Mouse (Mus musculus) heart, embryonic 11.5 days (tissue): ENCODE data around the gene Olfr147. TPM values are rescaled to one million over a fixed set of nuclear protein-coding genes. Genes with fewer than 3 reads are reported as not detected.
"Not testable (repeated sequence)": the region's sequence is repeated elsewhere in the genome, so short reads cannot be mapped to it uniquely, and the experiment has no call there.

ENCODE experiments used
- ATAC-seq: fragments of 200-750 bp; cut with Nextera tagmentation; replicated peaks from 2 replicates; pipeline ENCODE4 v1.8.0; 2017; ENCODE audit warnings: moderate library complexity; ENCODE audit not compliant: insufficient number of reproducible peaks, low FRiP score, low TSS enrichment
- H3K27ac ChIP-seq: fragments of 300-500 bp; sonication (generic); 2 replicates; pipeline ENCODE4 v1.5.1; 2014; ENCODE audit warnings: mild to moderate bottlenecking, low read depth, low read length
- H3K27me3 ChIP-seq: fragments of 300-500 bp; sonication (generic); 2 replicates; pipeline ENCODE4 v1.6.1; 2014; ENCODE audit warnings: mild to moderate bottlenecking, low read length, mixed read lengths; ENCODE audit not compliant: control insufficient read depth, insufficient read depth
- H3K36me3 ChIP-seq: fragments of 300-500 bp; sonication (generic); 2 replicates; pipeline ENCODE4 v1.6.1; 2014; ENCODE audit warnings: mild to moderate bottlenecking, low read length, moderate library complexity, mixed read lengths; ENCODE audit not compliant: control insufficient read depth, insufficient read depth
- H3K4me1 ChIP-seq: fragments of 300-500 bp; sonication (generic); 2 replicates; pipeline ENCODE4 v1.6.1; 2014; ENCODE audit warnings: low read length; ENCODE audit not compliant: control insufficient read depth, insufficient read depth
- H3K4me2 ChIP-seq: fragments of 300-500 bp; sonication (generic); 2 replicates; pipeline ENCODE4 v1.6.1; 2014; ENCODE audit warnings: mild to moderate bottlenecking, moderate library complexity
- H3K4me3 ChIP-seq: fragments of 300-500 bp; sonication (generic); 2 replicates; pipeline ENCODE4 v1.5.1; 2014; ENCODE audit warnings: low read depth, low read length
- H3K9ac ChIP-seq: fragments of 300-500 bp; sonication (generic); 2 replicates; pipeline ENCODE4 v1.6.1; 2014; ENCODE audit warnings: mild to moderate bottlenecking, low read depth, low read length, moderate library complexity
- H3K9me3 ChIP-seq: fragments of 300-500 bp; sonication (generic); replicated peaks from 2 replicates; pipeline ENCODE4 v1.6.1; 2016; ENCODE audit warnings: low read length; ENCODE audit not compliant: control insufficient read depth
- whole genome bisulfite sequencing: fragments of 180-500 bp; shearing (Covaris S2); extraction: QIAGEN DNeasy Blood & Tissue Kit; methylation state at CpG from one replicate; pipeline ENCODE4 v1.1.7; 2014; ENCODE audit not compliant: insufficient replicate concordance; 5-methylcytosine and 5-hydroxymethylcytosine counted together
- polyA plus RNA-seq: library from polyadenylated mRNA; unstranded; fragments of >200 nt; fragmentation: Nextera tagmentation; extraction: Ambion mirVana; gene quantifications from 2 replicates; pipeline ENCODE4 v1.2.1, GENCODE M21; 2014

The Olfr147 gene
- polyA plus RNA-seq: not detected in 2 replicates

DNA sequence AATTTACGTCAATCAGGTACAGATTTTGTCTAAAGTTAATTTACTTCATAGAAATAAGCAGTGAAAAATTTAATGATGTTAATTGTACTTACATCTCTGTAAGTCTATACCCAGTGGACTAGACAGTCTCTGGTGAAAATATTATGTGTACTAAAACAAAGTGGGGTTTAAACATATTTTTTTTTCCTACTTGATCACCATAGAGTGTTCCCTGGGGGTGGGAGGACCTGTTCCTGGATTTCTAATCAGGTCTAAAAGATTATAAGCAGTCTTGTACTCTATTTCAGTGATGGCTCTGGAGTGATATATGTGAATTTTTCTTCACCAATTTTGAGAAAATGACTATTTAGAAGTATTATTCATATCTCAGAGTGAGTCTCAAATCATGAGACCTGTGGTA is at the start of gene Olfr147:
Gene Olfr147 (plus strand): TSS at position 301 of the 400 bp plus-strand sequence.
- Histone ChIP-seq H3K4me3 (no peak within 1 kb of the TSS), H3K4me2 (no peak within 1 kb of the TSS), H3K36me3 (no peaks in the 10 kb centered on the region), H3K4me1 (no peaks in the 10 kb centered on the region), H3K27ac (no peak within 1 kb of the TSS), H3K9me3 (no peaks in the 10 kb centered on the region), H3K27me3 (no peaks in the 10 kb centered on the region), H3K9ac (no peak within 1 kb of the TSS)
- ATAC-seq: no peak
- WGBS: 73% methylated on average over 1 of the region's 1 CpGs

GRCm38 (mm10) chr9:38366596-38366995 is 34.9 kb upstream of the Olfr147 start, which contains the start of gene Olfr250:
Gene Olfr250 (plus strand): TSS chr9:38366896.
- Histone ChIP-seq H3K27ac (no peak within 1 kb of the TSS), H3K4me3 (no peak within 1 kb of the TSS), H3K9ac (no peak within 1 kb of the TSS), H3K4me2 (no peak within 1 kb of the TSS), H3K9me3 (no peaks in the 10 kb centered on the region), H3K4me1 (no peaks in the 10 kb centered on the region), H3K36me3 (no peaks in the 10 kb centered on the region), H3K27me3 (no peaks in the 10 kb centered on the region)
- no peak for ATAC-seq
- 89% methylated on average over 2 of the region's 2 CpGs for WGBS

DNA sequence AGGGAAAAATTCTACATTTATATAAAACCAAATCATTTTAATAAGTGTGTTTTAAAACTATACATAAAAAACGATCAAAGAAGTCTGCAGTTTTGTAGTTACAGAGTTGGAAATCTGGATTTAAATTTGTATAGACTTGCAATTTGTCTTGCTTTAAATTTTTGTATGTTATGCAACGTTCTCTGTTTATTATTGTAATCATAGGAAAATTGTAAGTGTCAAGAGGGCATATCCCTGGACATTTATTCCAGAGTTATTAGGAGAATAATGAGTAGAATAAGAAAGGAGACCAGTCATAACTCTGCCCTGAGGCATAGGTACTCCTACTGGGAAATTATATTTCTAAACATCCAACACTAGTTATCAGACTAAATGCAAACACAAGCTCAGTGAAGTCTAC is 24.7 kb upstream of the Olfr147 start, which contains the start of gene Olfr251:
Gene Olfr251 (plus strand): TSS at position 301 of the 400 bp plus-strand sequence.
- Histone ChIP-seq H3K27me3 (no peaks in the 10 kb centered on the region), H3K4me3 (no peak within 1 kb of the TSS), H3K36me3 (no peaks in the 10 kb centered on the region), H3K4me2 (no peak within 1 kb of the TSS), H3K9me3 (no peaks in the 10 kb centered on the region), H3K4me1 (no peaks in the 10 kb centered on the region), H3K27ac (no peak within 1 kb of the TSS), H3K9ac (no peak within 1 kb of the TSS)
- no peak for ATAC-seq
- 66% methylated on average over 2 of the region's 2 CpGs for WGBS

DNA sequence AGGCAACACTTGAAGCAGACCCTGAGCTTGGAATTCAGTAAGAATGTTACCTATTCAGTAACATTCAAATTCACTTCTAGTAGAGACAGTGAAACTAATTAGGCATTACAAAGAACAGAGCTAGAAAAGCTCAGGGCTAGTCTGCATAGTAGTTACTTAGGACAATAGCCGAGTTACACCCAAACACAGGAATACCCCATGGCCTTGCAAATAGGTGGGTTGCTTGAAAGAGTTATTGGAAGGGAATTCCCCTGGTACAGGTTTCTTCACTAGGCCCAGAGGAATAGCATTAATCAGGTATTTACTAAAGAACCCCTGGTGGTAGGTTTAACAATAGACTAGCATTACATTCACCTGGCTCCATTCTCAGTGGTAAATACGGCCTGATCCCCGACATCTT is 6.0 kb downstream of the Olfr147 start:
- not testable (repeated sequence) for H3K9me3 ChIP-seq, H3K9ac ChIP-seq, H3K4me1 ChIP-seq, H3K27me3 ChIP-seq, H3K4me2 ChIP-seq, H3K4me3 ChIP-seq, H3K36me3 ChIP-seq, H3K27ac ChIP-seq, ATAC-seq
- 83% methylated on average over 3 of the region's 3 CpGs for WGBS

DNA sequence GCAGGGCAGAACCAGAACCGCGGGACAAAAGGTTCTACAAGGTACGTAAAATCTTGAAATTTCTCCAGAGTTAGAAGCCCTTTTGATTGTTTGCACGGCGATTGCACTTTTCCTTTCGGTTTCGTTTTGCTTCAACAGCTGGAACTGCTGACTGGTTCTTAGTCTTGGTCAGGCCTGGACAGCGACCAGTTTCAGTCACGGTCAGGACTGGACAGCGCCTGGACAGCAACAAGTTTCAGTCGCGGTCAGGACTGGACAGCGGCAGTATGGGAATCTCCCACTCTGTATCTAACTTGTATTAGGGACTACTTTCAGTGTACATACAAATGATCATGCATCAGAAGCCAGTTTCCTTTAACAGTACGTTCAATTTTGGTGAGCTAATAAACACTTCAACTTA is 12.0 kb downstream of the Olfr147 start:
- not testable (repeated sequence) for H3K27me3 ChIP-seq, H3K36me3 ChIP-seq, H3K4me2 ChIP-seq, H3K27ac ChIP-seq, H3K9me3 ChIP-seq, ATAC-seq, H3K4me3 ChIP-seq, H3K4me1 ChIP-seq, H3K9ac ChIP-seq
- 88% methylated on average over 14 of the region's 14 CpGs for WGBS

DNA sequence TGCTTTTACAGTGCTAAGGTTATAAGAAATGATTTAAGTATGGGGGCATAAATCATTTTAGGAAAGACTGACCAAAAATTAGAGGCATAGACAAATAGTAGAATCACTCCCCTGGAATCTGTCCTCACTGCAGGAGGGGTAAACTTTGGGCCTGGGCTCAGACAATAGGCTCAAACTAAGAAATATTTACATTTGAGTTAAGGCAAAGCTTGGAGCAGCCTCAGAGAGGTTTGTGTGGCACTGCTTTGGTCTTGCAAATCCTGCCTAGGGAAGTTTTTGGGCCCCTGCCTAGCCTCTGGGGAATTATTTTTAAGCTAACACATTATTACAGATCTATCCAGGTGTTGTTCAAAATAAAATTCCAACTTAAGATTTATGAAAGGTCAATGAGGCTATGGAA is 22.3 kb downstream of the Olfr147 start:
- no peaks in the 10 kb centered on the region for H3K27me3 ChIP-seq
- H3K36me3 ChIP-seq: no peaks in the 10 kb centered on the region
- no peak overlapping the region for H3K4me3 ChIP-seq
- no peaks in the 10 kb centered on the region for H3K4me1 ChIP-seq
- no peak overlapping the region for H3K27ac ChIP-seq
- no peak overlapping the region for H3K4me2 ChIP-seq
- H3K9me3 ChIP-seq: no peaks in the 10 kb centered on the region
- no peak overlapping the region for H3K9ac ChIP-seq
- ATAC-seq: no peak

GRCm38 (mm10) chr9:38427026-38427425 is 25.5 kb downstream of the Olfr147 start:
- ATAC-seq: no peak
- Histone ChIP-seq H3K9me3 (no peaks in the 10 kb centered on the region), H3K4me2 (no peak overlapping the region), H3K36me3 (no peaks in the 10 kb centered on the region), H3K4me1 (no peaks in the 10 kb centered on the region), H3K9ac (no peak overlapping the region), H3K27me3 (no peaks in the 10 kb centered on the region), H3K4me3 (no peak overlapping the region), H3K27ac (no peak overlapping the region)
- 66% methylated on average over 1 of the region's 1 CpGs for WGBS

DNA sequence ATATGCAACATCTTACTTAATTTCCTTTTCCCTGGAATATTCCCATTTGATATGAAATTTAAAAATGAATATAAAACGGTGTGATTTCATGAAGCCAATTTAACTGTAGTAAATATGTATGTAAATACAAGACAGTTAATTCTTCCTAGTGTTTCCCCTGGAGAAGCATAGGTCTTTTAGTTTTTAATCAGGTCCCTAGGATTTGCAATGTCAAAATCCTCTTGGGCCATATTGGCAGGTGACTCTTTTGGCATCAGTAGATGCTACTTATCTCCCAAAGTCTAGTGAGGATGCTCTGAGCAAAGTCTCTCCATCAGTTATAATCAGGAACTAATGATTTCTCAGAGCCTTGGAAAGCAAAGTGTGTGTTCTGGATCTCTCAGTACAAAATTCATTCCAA is 27.7 kb downstream of the Olfr147 start, which contains the start of gene Olfr901:
Gene Olfr901 (plus strand): TSS at position 301 of the 400 bp plus-strand sequence.
- 76% methylated on average over 1 of the region's 1 CpGs for WGBS

GRCm38 (mm10) chr9:38447352-38447751 is 45.9 kb downstream of the Olfr147 start, which contains the start of gene Olfr902:
Gene Olfr902 (plus strand): TSS chr9:38447652.
- ATAC-seq: no peak
- WGBS: 77% methylated on average over 5 of the region's 5 CpGs
- H3K27me3 ChIP-seq: no peaks in the 10 kb centered on the region

More for the DNA sequence above, 27.7 kb downstream of the Olfr147 start, which contains the start of gene Olfr901:
- no peaks in the 10 kb centered on the region for H3K4me1 ChIP-seq
- no peaks in the 10 kb centered on the region for H3K9me3 ChIP-seq
- ATAC-seq: no peak
- no peak within 1 kb of the TSS for H3K4me2 ChIP-seq
- H3K27me3 ChIP-seq: no peaks in the 10 kb centered on the region
- H3K36me3 ChIP-seq: no peaks in the 10 kb centered on the region
- H3K27ac ChIP-seq: no peak within 1 kb of the TSS
- H3K9ac ChIP-seq: no peak within 1 kb of the TSS
- H3K4me3 ChIP-seq: no peak within 1 kb of the TSS

More at GRCm38 (mm10) chr9:38447352-38447751, 45.9 kb downstream of the Olfr147 start, which contains the start of gene Olfr902:
- H3K9ac ChIP-seq: no peak within 1 kb of the TSS
- no peaks in the 10 kb centered on the region for H3K36me3 ChIP-seq
- no peaks in the 10 kb centered on the region for H3K4me1 ChIP-seq
- H3K9me3 ChIP-seq: no peaks in the 10 kb centered on the region
- H3K4me2 ChIP-seq: no peak within 1 kb of the TSS
- no peak within 1 kb of the TSS for H3K27ac ChIP-seq
- no peak within 1 kb of the TSS for H3K4me3 ChIP-seq
